In the genomic region with DNA sequence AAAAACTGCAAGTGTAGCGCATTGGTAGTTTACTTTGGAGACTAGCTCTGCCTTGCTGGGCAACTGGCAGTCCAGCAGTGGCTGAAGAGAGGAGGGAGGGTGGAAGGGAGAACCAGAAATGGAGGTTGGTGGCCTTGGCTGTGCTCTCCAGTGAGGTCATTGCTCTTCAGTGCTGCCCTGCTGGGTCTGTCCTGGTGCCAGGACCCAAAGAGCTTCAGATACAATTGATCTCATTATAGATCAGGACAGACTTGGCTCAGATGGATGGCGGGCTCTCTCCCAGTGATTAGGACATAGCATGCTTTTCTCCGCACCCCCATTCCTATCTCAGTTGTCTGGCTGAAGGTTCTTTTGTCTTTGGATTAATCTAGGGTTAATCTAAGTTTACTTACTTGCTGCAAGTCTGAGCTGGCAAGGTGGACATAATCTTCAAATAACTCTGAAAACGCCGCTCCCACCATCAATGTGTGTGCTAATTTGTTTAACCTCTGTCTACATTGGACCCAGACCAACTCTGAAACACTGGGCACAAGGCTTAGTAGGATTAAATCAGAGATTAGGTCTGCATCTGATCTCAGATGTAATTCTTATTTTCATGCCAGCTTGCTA, we compare ENCODE assay signal across 17 mouse cellular contexts.
DNase-seq lines count a peak whose midpoint lies in the region; ATAC-seq lines count a peak whose summit lies in the region.
"Had no signal": no experiment of that assay in that cellular context is flagged by ENCODE, and none has a peak within 500 bp of the region (broad histone marks: within the 10 kb centered on the region; RNA-seq: fewer than 3 reads in every experiment).

No protein-coding gene starts in this region.

- no peaks in the 10 kb centered on the region for H3K9me3 ChIP-seq in heart, embryonic 12.5 days (replicated peaks)
- H3K9me3 ChIP-seq: embryonic facial prominence, embryonic 12.5 days; heart, embryonic 10.5 days; hindbrain, embryonic 10.5 days; limb, embryonic 13.5 days had no signal

- H3K36me3 ChIP-seq in heart, embryonic 12.5 days = no peaks in the 10 kb centered on the region
- H3K36me3 ChIP-seq: embryonic facial prominence, embryonic 12.5 days; heart, embryonic 10.5 days; hindbrain, embryonic 10.5 days; limb, embryonic 13.5 days had no signal

- no peak overlapping the region for H3K4me3 ChIP-seq in heart, embryonic 12.5 days
- H3K4me3 ChIP-seq: embryonic facial prominence, embryonic 12.5 days; heart, embryonic 10.5 days; hindbrain, embryonic 10.5 days; limb, embryonic 13.5 days had no signal

- no peak overlapping the region for H3K4me2 ChIP-seq in heart, embryonic 12.5 days
- H3K4me2 ChIP-seq: embryonic facial prominence, embryonic 12.5 days; limb, embryonic 13.5 days had no signal

- no peaks in the 10 kb centered on the region for H3K27me3 ChIP-seq in heart, embryonic 12.5 days (replicated peaks)
- H3K27me3 ChIP-seq: embryonic facial prominence, embryonic 12.5 days; limb, embryonic 13.5 days had no signal

- H3K9ac ChIP-seq in heart, embryonic 12.5 days = no peak overlapping the region
- H3K9ac ChIP-seq: embryonic facial prominence, embryonic 12.5 days; limb, embryonic 13.5 days had no signal

- H3K4me1 ChIP-seq in heart, embryonic 12.5 days (replicated peaks) = no peaks in the 10 kb centered on the region
- H3K4me1 ChIP-seq: embryonic facial prominence, embryonic 12.5 days; heart, embryonic 10.5 days; hindbrain, embryonic 10.5 days; limb, embryonic 13.5 days had no signal

- WGBS in heart, embryonic 12.5 days = 84% methylated on average over 5 of the region's 5 CpGs

- intact Hi-C loops in left cerebral cortex, postnatal 36 days (cut with DNase I) = no loop called here

- DNase-seq in cerebellum, adult 11-12 months = peak; percentile 30
- DNase-seq in cerebellum, postnatal 10 days = no peak
- peak; percentile 22 for DNase-seq in left cerebral cortex, adult 11 months (ENCODE audit: low spot score)
- DNase-seq in left cerebral cortex, postnatal 36 days (ENCODE audit: low spot score in 2 of 2) = no peak
- peak; percentile 19 to 39 for DNase-seq in urinary bladder, adult 18-20 months (ENCODE audit: low spot score in 2 of 2)
- DNase-seq in urinary bladder, postnatal 4 days (ENCODE audit: low spot score in 2 of 2) = no peak
- DNase-seq: B cell, adult 2 months; kidney, postnatal 25 days; right cerebral cortex, postnatal 14 days had no signal

- no peak overlapping the region for H3K27ac ChIP-seq in heart, embryonic 12.5 days (ENCODE audit: poor library complexity, severe bottlenecking)
- H3K27ac ChIP-seq: embryonic facial prominence, embryonic 12.5 days; heart, embryonic 10.5 days; hindbrain, embryonic 10.5 days; limb, embryonic 13.5 days had no signal

- ATAC-seq in CD4-positive, CD25-positive, alpha-beta regulatory T cell, adult 4 months = no peak
- ATAC-seq in heart, embryonic 12.5 days (ENCODE audit: insufficient number of reproducible peaks, low FRiP score) = no peak
- ATAC-seq: activated CD4-positive, CD25-positive, alpha-beta regulatory T cell, adult 4 months; intestine, embryonic 16.5 days had no signal

Comparison
In these comparisons a context has a peak if more than half of its experiments do, and no peak if none do; other contexts are left out.
1. DNase-seq: peak in cerebellum, adult 11-12 months (single experiment), left cerebral cortex, adult 11 months (single experiment) and urinary bladder, adult 18-20 months (2 of 2); none in cerebellum, postnatal 10 days (0 of 2), left cerebral cortex, postnatal 36 days (0 of 2) and urinary bladder, postnatal 4 days (0 of 2).